Mouse (Mus musculus) CD4-positive naive resting alpha-beta T cell, adult 76 days (primary cell): Measurements from ENCODE around the gene Pdk2. TPM values are rescaled to one million over a fixed set of nuclear protein-coding genes. Genes with fewer than 3 reads are reported as not detected.

ENCODE experiments used
- total RNA-seq: library from RNA; stranded (reverse); gene quantifications from one replicate; pipeline ENCODE4 v1.2.4, GENCODE M21; 2023

Gene Pdk2
- 12.2 TPM for total RNA-seq

GRCm38 (mm10) chr11:95041139-95041609, at the start of gene Pdk2:
Gene Pdk2 (minus strand): TSS chr11:95041354.

GRCm38 (mm10) chr11:95076536-95077111, 35.5 kb upstream of the Pdk2 start, which contains the start of gene Itga3:
Gene Itga3 (minus strand): TSS chr11:95076801.

GRCm38 (mm10) chr11:95009629-95010014, 31.5 kb downstream of the Pdk2 start, which contains the start of gene Samd14:
Gene Samd14 (plus strand): TSS chr11:95009879.

GRCm38 (mm10) chr11:94990749-94991577, 50.2 kb downstream of the Pdk2 start, which contains the start of gene Ppp1r9b:
Gene Ppp1r9b (plus strand): TSS chr11:94991035.

Other genes with a start within 250 kb of the Pdk2 start
- gene Col1a1, start 105.1 kb downstream of the Pdk2 start, total RNA-seq: 0.91 TPM
- not detected for gene Hils1, start 73.8 kb downstream of the Pdk2 start, total RNA-seq
- not detected for gene Sgca, start 65.0 kb downstream of the Pdk2 start, total RNA-seq
- gene Ppp1r9b, start 50.3 kb downstream of the Pdk2 start, total RNA-seq: 111 TPM
- 0.50 TPM for gene Samd14, start 31.5 kb downstream of the Pdk2 start, total RNA-seq
- 4.0 TPM for gene Itga3, start 35.4 kb upstream of the Pdk2 start, total RNA-seq
- gene Dlx3, start 78.8 kb upstream of the Pdk2 start, total RNA-seq: not detected
- not detected for gene Dlx4, start 104.9 kb upstream of the Pdk2 start, total RNA-seq
- not detected for gene Tac4, start 220.2 kb upstream of the Pdk2 start, total RNA-seq